Mouse (Mus musculus): ENCODE measurements around the gene Krtap4-7. TPM values are rescaled to one million over a fixed set of nuclear protein-coding genes. Genes with fewer than 3 reads are reported as not detected.

The Krtap4-7 gene
- total and polyA plus RNA-seq, 2 experiments: not detected

GRCm38 (mm10) chr11:99640926-99641325, 3.0 kb downstream of the Krtap4-7 start:
- no peak for DNase-seq (ENCODE audit: extremely low read depth, low read depth, low spot score)
- H3K79me2 ChIP-seq (ENCODE audit: control insufficient read depth, insufficient read depth, low read length): no peaks in the 10 kb centered on the region
- no peaks in the 10 kb centered on the region for H3K36me3 ChIP-seq (ENCODE audit: control insufficient read depth, insufficient read depth, low read length)
- no peak overlapping the region for H3K27ac ChIP-seq (replicated peaks; ENCODE audit: insufficient read depth, low read depth, low read length)
- 0 out of 2 replicates have a peak, but pooled peaks cover 4% of the 10 kb centered on the region for H3K27me3 ChIP-seq (ENCODE audit: control insufficient read depth, insufficient read depth, low read length)
- no peaks in the 10 kb centered on the region for H3K4me1 ChIP-seq (ENCODE audit: control insufficient read depth, insufficient read depth, low read length)
- 24% methylated on average over 1 of the region's 1 CpGs for WGBS
- no peak overlapping the region for H3K9ac ChIP-seq (ENCODE audit: low read depth, low read length)
- TF ChIP-seq CTCF (IDR thresholded peaks at IDR 0.05; ENCODE audit: low read depth, low read length): no peak
- no peak for TF ChIP-seq POLR2A (IDR thresholded peaks at IDR 0.05; ENCODE audit: extremely low read depth, insufficient read depth, low read length)
- H3K4me3 ChIP-seq (ENCODE audit: insufficient read depth, low read depth, low read length): no peak overlapping the region

- peaks cover 3% of the 10 kb centered on the region for H3K27me3 ChIP-seq (ENCODE audit: control insufficient read depth, insufficient read depth, low read length)
- no peaks in the 10 kb centered on the region for H3K36me3 ChIP-seq (ENCODE audit: control insufficient read depth, insufficient read depth, low read length)
- H3K4me3 ChIP-seq (ENCODE audit: insufficient read depth, low read depth, low read length): no peak overlapping the region
- no peak for DNase-seq (ENCODE audit: extremely low read depth, low read depth, low spot score)
- WGBS: 80% methylated on average over 1 of the region's 1 CpGs
- H3K27ac ChIP-seq (replicated peaks; ENCODE audit: insufficient read depth, low read depth, low read length): no peak overlapping the region
- no peaks in the 10 kb centered on the region for H3K79me2 ChIP-seq (ENCODE audit: control insufficient read depth, insufficient read depth, low read length)
- H3K9ac ChIP-seq (ENCODE audit: low read depth, low read length): no peak overlapping the region
- TF ChIP-seq CTCF (IDR thresholded peaks at IDR 0.05; ENCODE audit: low read depth, low read length): no peak
- TF ChIP-seq POLR2A (IDR thresholded peaks at IDR 0.05; ENCODE audit: extremely low read depth, insufficient read depth, low read length): no peak
- H3K4me1 ChIP-seq (ENCODE audit: control insufficient read depth, insufficient read depth, low read length): no peaks in the 10 kb centered on the region
Observed at GRCm38 (mm10) chr11:99637086-99637485, 6.8 kb downstream of the Krtap4-7 start.

GRCm38 (mm10) chr11:99634653-99635134, 9.2 kb downstream of the Krtap4-7 start, which contains the start of gene Krtap4-2:
Gene Krtap4-2 (minus strand): TSS chr11:99635084.
- Histone ChIP-seq H3K27ac (replicated peaks; ENCODE audit: insufficient read depth, low read depth, low read length) (no peak within 1 kb of the TSS), H3K27me3 (ENCODE audit: control insufficient read depth, insufficient read depth, low read length) (peaks cover 6% of the 10 kb centered on the region), H3K9ac (ENCODE audit: low read depth, low read length) (no peak within 1 kb of the TSS), H3K4me3 (ENCODE audit: insufficient read depth, low read depth, low read length) (no peak within 1 kb of the TSS), H3K36me3 (ENCODE audit: control insufficient read depth, insufficient read depth, low read length) (no peaks in the 10 kb centered on the region), H3K79me2 (ENCODE audit: control insufficient read depth, insufficient read depth, low read length) (no peaks in the 10 kb centered on the region), H3K4me1 (ENCODE audit: control insufficient read depth, insufficient read depth, low read length) (no peaks in the 10 kb centered on the region)
- WGBS: 59% methylated on average over 8 of the region's 8 CpGs
- no peak for TF ChIP-seq POLR2A (IDR thresholded peaks at IDR 0.05; ENCODE audit: extremely low read depth, insufficient read depth, low read length)
- no peak for TF ChIP-seq CTCF (IDR thresholded peaks at IDR 0.05; ENCODE audit: low read depth, low read length)
- no peak for DNase-seq (ENCODE audit: extremely low read depth, low read depth, low spot score)

DNA sequence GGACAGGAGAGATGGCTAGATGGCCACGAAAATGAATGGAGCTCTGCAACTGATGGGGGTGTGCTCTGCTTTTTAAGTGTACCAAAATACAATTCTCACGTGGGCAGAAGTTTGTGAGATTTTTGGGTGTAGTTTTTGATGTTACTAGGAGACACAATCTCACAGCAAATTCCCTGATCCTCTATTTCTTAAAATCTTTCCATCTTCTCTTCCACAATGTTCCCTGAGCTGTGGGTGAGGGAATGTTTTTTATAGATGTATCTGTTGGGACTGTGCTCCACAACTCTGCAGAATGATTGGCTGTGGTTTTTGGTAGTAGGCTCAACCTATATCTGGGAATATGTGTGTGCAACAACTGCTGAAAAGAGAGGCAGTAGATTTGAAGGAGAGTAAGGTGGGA, 10.6 kb downstream of the Krtap4-7 start:
- Histone ChIP-seq H3K4me1 (ENCODE audit: control insufficient read depth, insufficient read depth, low read length) (no peaks in the 10 kb centered on the region), H3K79me2 (ENCODE audit: control insufficient read depth, insufficient read depth, low read length) (no peaks in the 10 kb centered on the region), H3K27me3 (ENCODE audit: control insufficient read depth, insufficient read depth, low read length) (peaks cover 6% of the 10 kb centered on the region), H3K27ac (replicated peaks; ENCODE audit: insufficient read depth, low read depth, low read length) (no peak overlapping the region), H3K36me3 (ENCODE audit: control insufficient read depth, insufficient read depth, low read length) (no peaks in the 10 kb centered on the region), H3K4me3 (ENCODE audit: insufficient read depth, low read depth, low read length) (no peak overlapping the region), H3K9ac (ENCODE audit: low read depth, low read length) (no peak overlapping the region)
- DNase-seq (ENCODE audit: extremely low read depth, low read depth, low spot score): no peak
- WGBS: 58% methylated on average over 2 of the region's 2 CpGs
- TF ChIP-seq CTCF (IDR thresholded peaks at IDR 0.05; ENCODE audit: low read depth, low read length) (no peak), POLR2A (IDR thresholded peaks at IDR 0.05; ENCODE audit: extremely low read depth, insufficient read depth, low read length) (no peak)

DNA sequence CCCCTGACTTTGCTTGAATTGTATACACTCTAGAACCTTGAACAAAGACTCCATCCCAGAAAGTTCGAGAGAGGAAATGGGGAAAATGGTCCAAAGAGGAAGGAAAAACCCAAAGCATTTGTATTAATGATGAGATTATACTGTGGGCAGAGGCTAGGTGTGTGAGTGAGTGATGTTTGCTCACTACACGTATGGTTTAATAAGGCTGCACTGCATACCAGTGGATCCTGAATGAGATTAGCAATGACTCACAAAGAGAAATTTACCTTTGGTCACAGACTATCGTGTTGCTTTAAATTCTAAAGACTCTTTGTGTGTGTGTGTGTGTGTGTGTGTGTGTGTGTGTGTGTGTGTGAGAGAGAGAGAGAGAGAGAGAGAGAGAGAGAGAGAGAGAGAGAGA, 13.0 kb downstream of the Krtap4-7 start:
- Histone ChIP-seq H3K9ac (ENCODE audit: low read depth, low read length) (no peak overlapping the region), H3K4me3 (ENCODE audit: insufficient read depth, low read depth, low read length) (no peak overlapping the region), H3K27ac (replicated peaks; ENCODE audit: insufficient read depth, low read depth, low read length) (no peak overlapping the region), H3K4me1 (ENCODE audit: control insufficient read depth, insufficient read depth, low read length) (no peaks in the 10 kb centered on the region), H3K36me3 (ENCODE audit: control insufficient read depth, insufficient read depth, low read length) (no peaks in the 10 kb centered on the region), H3K79me2 (ENCODE audit: control insufficient read depth, insufficient read depth, low read length) (no peaks in the 10 kb centered on the region), H3K27me3 (ENCODE audit: control insufficient read depth, insufficient read depth, low read length) (peaks cover 8% of the 10 kb centered on the region)
- no peak for DNase-seq (ENCODE audit: extremely low read depth, low read depth, low spot score)
- TF ChIP-seq POLR2A (IDR thresholded peaks at IDR 0.05; ENCODE audit: extremely low read depth, insufficient read depth, low read length) (no peak), CTCF (IDR thresholded peaks at IDR 0.05; ENCODE audit: low read depth, low read length) (no peak)
- WGBS: 64% methylated on average over 3 of the region's 3 CpGs

DNA sequence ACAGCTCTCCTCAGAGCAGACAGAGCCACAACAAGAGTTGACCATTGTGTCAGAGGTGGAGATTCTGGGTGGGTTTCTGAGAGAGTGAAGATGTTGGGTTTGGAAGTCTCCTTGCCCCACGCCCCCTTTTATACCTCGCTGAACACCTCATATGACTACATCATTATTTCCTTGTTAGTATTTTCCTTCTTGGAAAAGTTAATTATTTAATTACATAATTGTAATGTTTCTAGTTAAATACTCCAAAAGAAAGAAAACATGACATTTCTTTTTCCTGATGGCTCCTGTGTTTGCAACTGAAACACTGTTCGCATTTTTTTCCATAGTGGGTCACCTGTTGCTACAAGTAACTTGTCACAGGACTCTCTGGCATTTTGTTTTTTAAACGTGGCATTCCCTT, 15.8 kb downstream of the Krtap4-7 start, which contains the start of gene Krtap4-1:
TSS of gene Krtap4-1 (minus strand) at position 101 of the 400 bp plus-strand sequence.
- Histone ChIP-seq H3K36me3 (ENCODE audit: control insufficient read depth, insufficient read depth, low read length) (no peaks in the 10 kb centered on the region), H3K27me3 (ENCODE audit: control insufficient read depth, insufficient read depth, low read length) (peaks cover 5% of the 10 kb centered on the region; the same call in 1 of the 2 replicates), H3K4me3 (ENCODE audit: insufficient read depth, low read depth, low read length) (no peak within 1 kb of the TSS), H3K79me2 (ENCODE audit: control insufficient read depth, insufficient read depth, low read length) (no peaks in the 10 kb centered on the region), H3K4me1 (ENCODE audit: control insufficient read depth, insufficient read depth, low read length) (no peaks in the 10 kb centered on the region), H3K9ac (ENCODE audit: low read depth, low read length) (no peak within 1 kb of the TSS), H3K27ac (replicated peaks; ENCODE audit: insufficient read depth, low read depth, low read length) (no peak within 1 kb of the TSS)
- 85% methylated on average over 4 of the region's 4 CpGs for WGBS
- no peak for DNase-seq (ENCODE audit: extremely low read depth, low read depth, low spot score)
- TF ChIP-seq POLR2A (IDR thresholded peaks at IDR 0.05; ENCODE audit: extremely low read depth, insufficient read depth, low read length) (no peak), CTCF (IDR thresholded peaks at IDR 0.05; ENCODE audit: low read depth, low read length) (no peak)

Data from liver, adult 2 months (tissue).